Mouse (Mus musculus): Measurements from ENCODE around the gene Aox2. TPM values are rescaled to one million over a fixed set of nuclear protein-coding genes. Genes with fewer than 3 reads are reported as not detected.

Aox2 gene
- polyA plus RNA-seq, 1 experiment from 2014 or later, result 0.05 TPM

DNA sequence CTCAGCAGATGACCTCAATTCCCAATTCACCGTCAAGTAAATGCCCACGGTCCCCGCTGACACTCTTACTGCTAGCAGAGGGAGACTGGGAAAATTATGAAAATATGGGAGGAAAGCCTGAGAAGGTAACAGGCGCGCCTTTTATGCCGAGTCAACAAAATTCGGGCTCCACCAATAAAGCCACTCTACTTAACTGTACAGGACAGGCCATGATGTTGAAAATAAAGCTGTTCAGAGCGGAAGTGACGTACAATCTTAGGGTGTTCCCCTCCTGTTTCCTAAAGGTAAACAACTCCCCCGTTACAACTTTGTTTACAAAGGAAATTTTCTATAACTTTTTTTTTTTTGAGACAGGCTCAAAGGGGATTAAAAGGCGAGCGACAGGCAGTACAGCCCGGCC lies 144.8 kb downstream of the Aox2 start:
- Histone ChIP-seq H3K27me3 (ENCODE audit: control insufficient read depth, insufficient read depth, low read length) (no peaks in the 10 kb centered on the region), H3K4me1 (replicated peaks; ENCODE audit: control insufficient read depth, insufficient read depth, low read length) (peaks cover 23% of the 10 kb centered on the region), H3K9me3 (ENCODE audit: control insufficient read depth, low read length) (no peaks in the 10 kb centered on the region), H3K9ac (peak overlapping the region; percentile 99), H3K4me3 (replicated peaks; ENCODE audit: low read length) (peak overlapping the region; percentile 93), H3K4me2 (replicated peaks) (peak overlapping the region; percentile 80), H3K36me3 (replicated peaks; ENCODE audit: control insufficient read depth, insufficient read depth) (peaks cover 35% of the 10 kb centered on the region), H3K27ac (peak overlapping the region; percentile 99; the same call in 1 of the 2 replicates)
- DNase-seq (ENCODE audit: low spot score) (peak; percentile 68), ATAC-seq (ENCODE audit: low FRiP score) (peak; percentile 46; the same call in 1 of the 2 replicates)
- 8% methylated on average over 13 of the region's 13 CpGs for WGBS

DNA sequence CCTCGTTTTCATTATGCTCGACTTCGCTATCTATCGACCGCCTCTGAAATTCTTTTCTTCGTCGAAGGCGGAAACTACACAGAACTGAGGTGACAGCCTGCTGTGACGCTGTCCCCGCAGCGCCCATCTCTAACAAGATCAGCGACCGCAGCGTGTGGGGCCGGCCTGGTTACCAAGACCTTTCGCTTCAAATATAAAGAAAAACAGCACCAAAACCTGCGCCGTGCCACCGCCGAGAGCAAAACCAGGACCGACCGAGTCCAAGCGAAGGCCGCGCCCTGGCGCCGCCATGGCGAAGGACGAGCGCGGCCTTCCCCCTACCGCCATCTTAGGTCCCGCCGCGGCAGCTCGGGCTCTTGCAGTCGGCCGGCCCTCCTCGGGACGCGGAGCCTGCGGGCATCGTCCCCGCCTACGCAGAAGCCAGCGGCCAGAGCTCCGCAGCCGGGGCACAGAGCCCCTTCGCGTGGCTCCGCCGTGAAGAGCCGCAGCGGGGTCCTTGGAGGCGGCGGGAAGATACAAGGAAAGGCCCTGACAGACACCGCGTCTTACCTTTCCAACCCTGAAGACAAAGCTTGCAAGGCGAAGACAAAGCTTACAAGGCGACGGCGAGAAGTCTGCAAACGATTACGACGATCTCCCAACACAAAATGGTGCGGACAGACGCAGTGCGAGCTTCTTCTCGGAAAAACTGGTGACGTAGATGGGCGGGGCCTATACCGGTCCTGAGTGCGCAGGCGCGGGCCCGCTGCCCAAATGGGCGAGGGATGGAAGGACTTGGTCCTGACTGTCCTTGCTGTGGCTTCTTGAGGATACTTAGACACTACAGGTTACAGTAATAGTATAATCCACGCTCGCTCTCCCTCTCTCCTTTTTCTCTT lies 145.5 kb downstream of the Aox2 start, which contains the start of gene Clk1:
Clk1 (minus strand) TSS at position 696 of the 878 bp plus-strand sequence.
- Histone ChIP-seq H3K9ac (peak within 1 kb of the TSS; percentile 99), H3K27me3 (ENCODE audit: control insufficient read depth, insufficient read depth, low read length) (no peaks in the 10 kb centered on the region), H3K4me3 (replicated peaks; ENCODE audit: low read length) (peak within 1 kb of the TSS; percentile 93), H3K4me1 (replicated peaks; ENCODE audit: control insufficient read depth, insufficient read depth, low read length) (peaks cover 22% of the 10 kb centered on the region), H3K27ac (peak within 1 kb of the TSS; percentile 99), H3K4me2 (replicated peaks) (peak within 1 kb of the TSS; percentile 80), H3K36me3 (replicated peaks; ENCODE audit: control insufficient read depth, insufficient read depth) (peaks cover 28% of the 10 kb centered on the region), H3K9me3 (ENCODE audit: control insufficient read depth, low read length) (no peaks in the 10 kb centered on the region)
- WGBS, result under 1% methylated on average over 79 of the region's 79 CpGs
- DNase-seq (ENCODE audit: low spot score) (peak; percentile 98), ATAC-seq (ENCODE audit: low FRiP score) (peak; percentile 96)

DNA sequence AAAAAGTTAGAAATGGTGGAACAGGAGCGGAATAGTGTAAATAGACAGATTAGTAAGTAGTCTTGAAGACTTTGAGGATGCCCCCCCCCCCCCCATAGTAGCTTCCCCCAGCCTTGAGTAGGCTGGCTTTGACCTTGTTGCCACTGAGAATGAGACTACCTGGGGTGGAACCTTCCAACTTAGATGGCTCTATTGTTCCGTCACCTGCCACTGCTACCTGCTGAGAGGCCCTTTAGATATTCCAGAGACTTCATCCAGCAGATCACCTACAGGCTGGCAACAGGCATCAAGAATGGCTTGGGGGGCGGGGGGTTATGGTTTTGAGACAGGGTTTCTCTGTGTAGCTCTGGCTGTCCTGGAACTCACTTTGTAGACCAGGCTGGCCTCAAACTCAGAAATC lies 146.4 kb downstream of the Aox2 start:
- Histone ChIP-seq H3K4me1 (replicated peaks; ENCODE audit: control insufficient read depth, insufficient read depth, low read length) (peaks cover 20% of the 10 kb centered on the region), H3K27me3 (ENCODE audit: control insufficient read depth, insufficient read depth, low read length) (no peaks in the 10 kb centered on the region), H3K36me3 (replicated peaks; ENCODE audit: control insufficient read depth, insufficient read depth) (peaks cover 18% of the 10 kb centered on the region), H3K9me3 (ENCODE audit: control insufficient read depth, low read length) (no peaks in the 10 kb centered on the region), H3K27ac (no peak overlapping the region), H3K4me2 (replicated peaks) (peak overlapping the region; percentile 43; the same call in 1 of the 2 replicates), H3K4me3 (replicated peaks; ENCODE audit: low read length) (no peak overlapping the region), H3K9ac (no peak overlapping the region)
- no peak for DNase-seq (ENCODE audit: low spot score)
- no peak for ATAC-seq (ENCODE audit: low FRiP score)
- WGBS, result 78% methylated on average over 3 of the region's 3 CpGs

Other genes with a start within 250 kb of the Aox2 start
- gene Aox1, start 248.4 kb upstream of the Aox2 start, polyA plus RNA-seq (2014; fragmentation: Nextera tagmentation; extraction: Ambion mirVana), result 0.21 and 0.31 TPM in 2 replicates
- 0.31 and 0.32 TPM in 2 replicates for gene Aox3, start 165.2 kb upstream of the Aox2 start, polyA plus RNA-seq (2014; fragmentation: Nextera tagmentation; extraction: Ambion mirVana)
- gene Aox4, start 67.9 kb upstream of the Aox2 start, polyA plus RNA-seq (2014; fragmentation: Nextera tagmentation; extraction: Ambion mirVana), result 0.39 and 0.54 TPM in 2 replicates
- gene Bzw1, start 114.6 kb downstream of the Aox2 start, polyA plus RNA-seq (2014; fragmentation: Nextera tagmentation; extraction: Ambion mirVana), result 372 and 407 TPM in 2 replicates
- 143 and 156 TPM in 2 replicates for gene Clk1, start 145.7 kb downstream of the Aox2 start, polyA plus RNA-seq (2014; fragmentation: Nextera tagmentation; extraction: Ambion mirVana)
- 50.4 and 51.6 TPM in 2 replicates for gene Nif3l1, start 166.8 kb downstream of the Aox2 start, polyA plus RNA-seq (2014; fragmentation: Nextera tagmentation; extraction: Ambion mirVana)
- 48.7 and 57.8 TPM in 2 replicates for gene Ppil3, start 167.2 kb downstream of the Aox2 start, polyA plus RNA-seq (2014; fragmentation: Nextera tagmentation; extraction: Ambion mirVana)
- gene Orc2, start 226.8 kb downstream of the Aox2 start, polyA plus RNA-seq (2014; fragmentation: Nextera tagmentation; extraction: Ambion mirVana), result 19.7 and 21.5 TPM in 2 replicates